Mouse (Mus musculus): ENCODE measurements around the gene Tubgcp6. TPM values are rescaled to one million over a fixed set of nuclear protein-coding genes. Genes with fewer than 3 reads are reported as not detected.

The Tubgcp6 gene
- polyA plus RNA-seq (2012; rRNA removed; ENCODE audit: low replicate concordance): 33.0 and 35.5 TPM in 2 replicates

DNA sequence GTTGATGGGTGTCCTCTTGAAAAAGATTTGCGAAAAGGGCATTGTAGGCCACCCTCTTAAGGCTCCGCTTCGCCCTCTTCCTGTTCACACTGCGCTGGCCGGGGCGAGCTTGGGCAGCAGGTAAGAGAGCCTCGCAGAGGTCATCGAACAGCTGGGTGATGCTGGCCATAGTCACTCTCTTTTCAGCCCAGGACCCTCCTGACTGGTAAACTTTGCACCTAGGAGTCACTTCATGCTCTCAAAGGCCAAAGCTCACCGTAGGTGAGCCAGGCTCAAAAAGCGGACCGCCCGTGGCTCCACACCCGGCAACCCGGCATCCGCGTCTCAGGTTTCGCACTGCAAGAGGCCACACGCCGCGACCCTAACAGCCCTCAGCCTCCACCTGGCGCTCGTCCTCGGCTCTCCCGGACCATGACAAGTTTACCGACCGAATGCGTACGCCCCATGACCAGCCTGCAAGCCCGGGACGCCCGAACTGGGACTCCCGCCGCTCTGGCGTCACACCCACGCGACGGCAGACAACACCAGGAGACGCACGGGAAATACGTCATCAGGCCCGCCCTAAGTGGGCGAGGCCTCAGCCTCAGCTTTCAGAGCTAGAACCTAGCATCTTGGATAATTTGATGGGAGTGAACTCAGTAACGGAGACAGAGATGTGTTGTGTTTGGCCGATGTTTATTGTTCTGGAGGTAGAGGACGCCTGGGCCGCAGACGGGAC lies at the start of gene Tubgcp6:
Gene Tubgcp6, minus strand, starts transcription at position 464 of the 718 bp plus-strand sequence.

GRCm38 (mm10) chr15:89149271-89150040 lies 26.5 kb upstream of the Tubgcp6 start, which contains the start of gene Mapk11:
TSS of gene Mapk11 (minus strand) at chr15:89149628.

DNA sequence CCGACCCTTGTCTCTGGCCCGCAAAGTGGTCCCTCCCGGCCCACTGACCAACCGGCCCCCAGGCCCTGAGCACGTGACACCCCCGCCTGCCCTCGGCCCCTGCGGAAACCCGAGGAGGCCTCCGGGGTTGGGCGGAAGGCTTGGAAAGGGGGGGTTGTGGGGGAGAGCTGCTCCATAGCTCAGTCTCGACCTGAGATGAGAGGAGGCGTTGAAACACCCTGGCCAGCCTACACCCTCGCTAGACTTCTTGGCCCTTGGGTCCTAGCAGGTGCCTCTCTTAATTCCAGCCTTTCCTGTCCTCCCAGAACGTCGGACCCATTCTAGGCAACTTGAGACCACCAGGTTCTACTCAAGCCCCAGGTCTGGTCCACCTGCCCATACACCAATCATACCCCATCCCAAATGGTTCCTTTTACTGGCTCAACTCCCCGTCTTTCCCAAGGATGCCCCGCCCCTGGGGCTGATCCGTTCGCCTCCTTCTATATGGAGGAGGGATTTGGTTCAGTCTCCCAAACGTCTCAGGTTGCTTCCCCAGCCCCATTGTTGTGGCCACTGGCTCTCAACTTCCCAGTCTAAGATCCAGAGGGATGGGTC lies 17.8 kb upstream of the Tubgcp6 start, which contains the start of gene Mapk12:
Gene Mapk12, minus strand, starts transcription at position 45 of the 594 bp plus-strand sequence.

DNA sequence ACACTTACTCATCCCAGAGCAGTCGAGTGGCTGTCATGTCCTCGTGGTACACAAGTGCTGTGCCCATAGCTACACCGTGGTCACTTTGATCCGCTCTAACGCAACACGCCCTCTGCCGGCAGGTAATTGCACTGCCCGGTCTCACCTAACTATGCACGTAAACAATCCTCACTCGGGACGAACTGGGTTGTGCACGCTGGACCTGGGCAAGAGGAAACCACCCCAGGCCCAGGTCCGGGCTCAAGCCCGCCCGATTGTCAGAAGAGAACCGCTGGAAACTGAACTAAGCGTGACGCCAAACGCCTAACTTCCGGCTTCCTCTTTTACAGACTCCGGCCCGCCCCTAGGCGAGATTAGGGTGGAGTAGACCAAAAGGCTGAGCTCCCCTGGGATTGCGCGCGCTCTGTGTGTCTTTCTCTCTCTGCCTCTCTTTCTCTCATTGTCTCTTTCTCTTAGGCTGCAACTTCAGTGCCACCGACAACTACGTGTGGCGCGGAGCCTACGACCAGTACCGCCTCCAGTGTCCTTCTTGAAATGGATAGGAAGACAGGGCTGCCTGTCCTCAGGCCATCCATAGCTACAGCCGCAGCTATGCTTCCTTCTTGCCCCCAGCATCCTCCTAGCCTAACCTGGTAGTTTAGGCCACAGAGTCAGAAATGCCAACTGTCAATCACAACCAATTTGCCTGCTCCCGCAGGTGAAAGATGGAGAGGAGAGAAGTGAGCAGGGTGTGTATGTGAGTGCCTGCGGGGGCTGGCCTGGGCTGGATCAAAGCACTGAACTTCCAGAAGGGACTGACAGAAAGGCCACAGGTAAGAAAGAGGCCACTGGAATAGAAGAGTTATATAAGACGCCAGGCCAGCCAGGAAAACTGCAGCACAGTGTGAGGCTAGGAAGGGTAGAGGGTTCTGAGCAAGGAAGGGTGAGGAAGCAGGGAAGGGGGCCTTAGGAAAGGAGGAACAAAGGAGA lies 5.8 kb upstream of the Tubgcp6 start, which contains the start of gene Hdac10:
Gene Hdac10, minus strand, starts transcription at position 319 of the 969 bp plus-strand sequence.

GRCm38 (mm10) chr15:89088607-89089247 lies 34.2 kb downstream of the Tubgcp6 start, which contains the start of gene Selenoo:
TSS of gene Selenoo (plus strand) at chr15:89089084.

GRCm38 (mm10) chr15:89074613-89075477 lies 48.1 kb downstream of the Tubgcp6 start, which contains the start of gene Trabd:
TSS of gene Trabd (plus strand) at chr15:89075124.

GRCm38 (mm10) chr15:89059161-89059931 lies 63.6 kb downstream of the Tubgcp6 start, which contains the start of gene Panx2:
TSS of gene Panx2 (plus strand) at chr15:89059734.

Other genes with a start within 250 kb of the Tubgcp6 start
- gene Ttll8, start 168.7 kb downstream of the Tubgcp6 start, polyA plus RNA-seq (2012; rRNA removed; ENCODE audit: low replicate concordance): not detected in 2 replicates
- 0.39 and 0.61 TPM in 2 replicates for gene Mlc1, start 144.1 kb downstream of the Tubgcp6 start, polyA plus RNA-seq (2012; rRNA removed; ENCODE audit: low replicate concordance)
- gene Mov10l1, start 140.2 kb downstream of the Tubgcp6 start, polyA plus RNA-seq (2012; rRNA removed; ENCODE audit: low replicate concordance): not detected in 2 replicates
- gene Panx2, start 63.4 kb downstream of the Tubgcp6 start, polyA plus RNA-seq (2012; rRNA removed; ENCODE audit: low replicate concordance): 0.33 and 0.56 TPM in 2 replicates
- gene Trabd, start 48.0 kb downstream of the Tubgcp6 start, polyA plus RNA-seq (2012; rRNA removed; ENCODE audit: low replicate concordance): 45.0 and 62.8 TPM in 2 replicates
- 52.7 and 67.8 TPM in 2 replicates for gene Selenoo, start 34.0 kb downstream of the Tubgcp6 start, polyA plus RNA-seq (2012; rRNA removed; ENCODE audit: low replicate concordance)
- 57.4 and 63.6 TPM in 2 replicates for gene Hdac10, start 5.6 kb upstream of the Tubgcp6 start, polyA plus RNA-seq (2012; rRNA removed; ENCODE audit: low replicate concordance)
- 14.0 and 43.9 TPM in 2 replicates for gene Mapk12, start 17.6 kb upstream of the Tubgcp6 start, polyA plus RNA-seq (2012; rRNA removed; ENCODE audit: low replicate concordance)
- 15.6 and 21.0 TPM in 2 replicates for gene Mapk11, start 26.5 kb upstream of the Tubgcp6 start, polyA plus RNA-seq (2012; rRNA removed; ENCODE audit: low replicate concordance)
- 106 and 146 TPM in 2 replicates for gene Plxnb2, start 57.7 kb upstream of the Tubgcp6 start, polyA plus RNA-seq (2012; rRNA removed; ENCODE audit: low replicate concordance)
- 23.7 and 25.8 TPM in 2 replicates for gene Dennd6b, start 73.4 kb upstream of the Tubgcp6 start, polyA plus RNA-seq (2012; rRNA removed; ENCODE audit: low replicate concordance)
- gene Ppp6r2, start 88.4 kb upstream of the Tubgcp6 start, polyA plus RNA-seq (2012; rRNA removed; ENCODE audit: low replicate concordance): 133 and 457 TPM in 2 replicates
- gene Sbf1, start 192.2 kb upstream of the Tubgcp6 start, polyA plus RNA-seq (2012; rRNA removed; ENCODE audit: low replicate concordance): 309 and 314 TPM in 2 replicates
- gene Adm2, start 199.6 kb upstream of the Tubgcp6 start, polyA plus RNA-seq (2012; rRNA removed; ENCODE audit: low replicate concordance): 1.6 and 3.6 TPM in 2 replicates
- 0.23 and 0.49 TPM in 2 replicates for gene Miox, start 211.3 kb upstream of the Tubgcp6 start, polyA plus RNA-seq (2012; rRNA removed; ENCODE audit: low replicate concordance)
- gene Lmf2, start 232.5 kb upstream of the Tubgcp6 start, polyA plus RNA-seq (2012; rRNA removed; ENCODE audit: low replicate concordance): 51.5 and 67.3 TPM in 2 replicates
- gene Ncaph2, start 232.6 kb upstream of the Tubgcp6 start, polyA plus RNA-seq (2012; rRNA removed; ENCODE audit: low replicate concordance): 133 and 153 TPM in 2 replicates